Mouse (Mus musculus) hematopoietic stem cell, adult 5-6 weeks (primary cell): ENCODE measurements at regions not wholly inside any gene's neighbourhood (a gene's known extent, or its start where the extent isn't known, plus 50 kb on each side); places are given as distances from the start of the nearest gene placed in this dataset.

Experiments used
- ATAC-seq, 2 experiments: fragments of 125-278 bp in 1 of 2; replicated peaks in 1 of 2; 2 replicates each; pipeline ENCODE4 v1.8.0; 2016 to 2017; ENCODE audit warnings: inconsistent platforms in 2 of 2, mild to moderate bottlenecking in 2 of 2, moderate number of reproducible peaks in 2 of 2, low read depth in 1 of 2, moderate TSS enrichment in 1 of 2; ENCODE audit not compliant: low FRiP score in 2 of 2, poor library complexity in 2 of 2, severe bottlenecking in 2 of 2, insufficient read depth in 1 of 2, low TSS enrichment in 1 of 2

GRCm38 (mm10) chr4:94446604-94447003 is 109.7 kb upstream of the Gm10306 start:
- no peak for ATAC-seq
